Mouse (Mus musculus) R1 (cell line): ENCODE measurements at regions not wholly inside any gene's neighbourhood (a gene's known extent, or its start where the extent isn't known, plus 50 kb on each side); places are given as distances from the start of the nearest gene placed in this dataset.
A peak's percentile ranks its signal among the peaks of the same experiment; 100 is the strongest.

Experiments
- DNase-seq: peaks from one replicate; pipeline ENCODE4 v3.0.0-alpha.2; 2018; ENCODE audit warnings: low read depth, low spot score

DNA sequence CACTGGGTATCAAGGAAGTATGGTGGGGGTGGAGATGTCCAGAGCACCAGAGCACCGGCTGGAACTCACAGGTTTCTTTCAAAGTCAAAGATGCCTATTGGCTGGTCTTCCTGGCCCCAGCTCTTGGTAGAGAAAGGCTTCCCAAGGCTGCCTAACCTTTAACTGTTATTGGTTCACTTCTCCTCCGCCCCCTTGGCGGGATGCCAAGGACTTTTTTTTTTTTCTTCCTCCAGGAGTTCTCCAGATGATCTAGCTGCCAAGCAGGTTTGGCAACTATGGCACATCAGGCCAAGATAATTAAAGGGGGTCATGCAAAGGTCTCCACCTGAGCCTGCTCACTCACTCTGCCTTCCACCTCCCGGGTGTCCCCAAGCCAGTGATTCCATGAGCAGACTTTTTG lies 67.5 kb downstream of the Sc5d start:
- DNase-seq, result peak; percentile 95

DNA sequence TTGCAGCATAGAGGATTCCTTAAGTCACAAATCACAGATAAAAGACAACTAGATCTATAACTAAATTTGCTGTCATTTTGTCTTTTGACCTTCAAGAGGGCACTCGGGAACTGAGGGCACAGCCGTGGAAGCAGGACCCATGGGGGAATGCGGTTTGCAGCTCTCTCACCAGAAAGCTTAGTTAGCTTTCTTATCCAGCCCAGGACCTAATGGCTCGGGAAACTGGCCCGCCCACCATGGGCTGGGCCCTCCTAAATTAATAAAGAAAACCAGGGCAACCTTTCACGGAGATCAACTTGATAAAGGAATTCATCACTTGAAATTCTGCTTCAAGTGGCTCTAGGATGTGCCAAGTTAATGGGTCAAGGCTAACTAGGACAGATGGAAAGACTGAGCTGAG lies 67.9 kb downstream of the Sc5d start:
- DNase-seq, result no peak

DNA sequence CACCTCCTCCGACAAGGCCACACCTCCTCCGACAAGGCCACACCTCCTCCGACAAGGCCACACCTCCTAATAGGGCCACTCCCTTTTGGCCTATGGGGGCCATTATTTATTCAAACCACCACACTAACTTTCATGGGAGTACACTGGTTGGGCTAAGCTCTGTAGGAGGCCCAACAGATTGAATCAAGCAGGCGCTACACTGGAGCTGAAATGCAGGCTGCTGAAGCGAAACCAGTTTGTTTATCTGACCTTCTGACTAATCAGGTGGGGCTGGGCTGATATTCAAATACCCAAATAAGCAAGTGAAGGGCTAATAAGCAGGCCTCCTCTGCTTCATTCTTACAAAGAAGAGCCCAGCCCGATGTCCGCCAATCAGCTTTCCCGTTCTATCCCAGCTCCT lies 68.4 kb downstream of the Sc5d start:
- DNase-seq, result peak; percentile 78

DNA sequence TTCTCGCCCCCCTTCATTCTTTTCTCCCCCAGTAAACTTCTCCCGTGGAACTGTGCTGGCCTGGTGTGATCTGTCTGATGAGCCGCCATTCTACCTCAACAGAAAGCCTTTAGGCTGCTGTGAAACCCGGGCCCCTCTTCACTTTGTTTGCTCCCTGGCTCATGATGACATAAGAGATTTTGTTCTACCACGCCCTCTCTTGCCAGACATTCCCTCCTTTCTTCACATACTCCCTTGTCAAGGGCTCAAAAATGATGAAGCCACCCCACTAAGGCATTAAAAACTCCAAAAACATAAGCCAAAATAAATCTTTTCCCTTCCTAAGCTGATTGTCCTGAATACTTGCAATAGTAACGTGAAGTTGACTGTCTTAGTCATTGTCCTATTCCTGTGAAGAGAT lies 69.1 kb downstream of the Sc5d start:
- no peak for DNase-seq

DNA sequence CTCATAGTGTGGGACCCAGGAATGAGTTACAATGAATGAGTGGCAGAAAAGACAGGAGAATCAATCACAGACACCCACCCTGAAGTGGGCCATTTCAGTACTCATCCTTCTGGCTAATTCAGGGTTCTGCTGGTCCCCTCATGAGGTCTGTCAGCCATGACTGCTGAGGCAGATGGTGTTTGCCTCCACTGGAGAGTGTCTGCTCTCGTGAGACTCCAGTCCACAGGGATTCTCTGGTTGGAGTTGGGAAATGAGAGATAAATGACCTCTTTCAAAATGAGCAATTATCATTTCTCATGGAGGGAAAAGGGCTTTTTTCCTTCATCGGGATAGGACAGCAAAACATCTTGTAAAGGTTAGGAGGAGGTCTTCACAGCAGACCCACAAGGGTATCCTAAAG lies 69.9 kb downstream of the Sc5d start:
- no peak for DNase-seq

DNA sequence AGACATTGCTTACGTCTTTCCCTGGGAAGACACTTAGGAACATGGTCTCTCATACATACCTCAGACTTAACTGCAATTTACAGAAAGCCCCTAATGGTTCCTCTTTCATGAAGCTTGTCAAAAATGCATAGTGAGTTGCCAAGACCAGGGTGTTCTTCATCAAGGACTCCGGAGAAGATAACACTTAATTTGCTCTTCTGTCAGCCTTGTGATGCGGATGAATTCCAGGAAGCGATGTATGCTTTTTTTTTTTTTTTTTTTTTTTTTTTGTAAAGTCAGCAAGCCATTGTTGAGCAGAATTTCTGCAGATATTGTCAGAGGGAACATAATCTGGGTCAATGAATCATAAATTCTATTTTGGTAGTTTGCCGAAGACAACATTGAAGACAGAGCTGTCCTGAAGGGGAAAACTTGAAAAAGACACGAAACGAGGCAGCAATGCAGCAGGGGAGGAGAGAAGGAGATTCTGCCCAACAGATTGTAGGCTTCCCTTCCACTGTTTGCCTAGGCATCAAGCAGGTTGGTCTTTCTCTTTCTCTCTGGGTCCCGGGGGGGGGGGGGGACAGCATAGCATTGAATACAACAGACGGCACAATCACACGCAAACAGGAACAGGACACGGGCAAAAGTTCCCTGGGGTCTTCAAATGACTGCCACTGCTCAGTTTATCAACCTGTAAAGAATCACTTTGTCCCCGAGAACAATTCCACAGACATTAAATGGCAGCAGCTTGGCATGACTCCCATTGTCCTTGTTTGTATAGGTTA lies 69.1 kb upstream of the Sorl1 start:
- no peak for DNase-seq

DNA sequence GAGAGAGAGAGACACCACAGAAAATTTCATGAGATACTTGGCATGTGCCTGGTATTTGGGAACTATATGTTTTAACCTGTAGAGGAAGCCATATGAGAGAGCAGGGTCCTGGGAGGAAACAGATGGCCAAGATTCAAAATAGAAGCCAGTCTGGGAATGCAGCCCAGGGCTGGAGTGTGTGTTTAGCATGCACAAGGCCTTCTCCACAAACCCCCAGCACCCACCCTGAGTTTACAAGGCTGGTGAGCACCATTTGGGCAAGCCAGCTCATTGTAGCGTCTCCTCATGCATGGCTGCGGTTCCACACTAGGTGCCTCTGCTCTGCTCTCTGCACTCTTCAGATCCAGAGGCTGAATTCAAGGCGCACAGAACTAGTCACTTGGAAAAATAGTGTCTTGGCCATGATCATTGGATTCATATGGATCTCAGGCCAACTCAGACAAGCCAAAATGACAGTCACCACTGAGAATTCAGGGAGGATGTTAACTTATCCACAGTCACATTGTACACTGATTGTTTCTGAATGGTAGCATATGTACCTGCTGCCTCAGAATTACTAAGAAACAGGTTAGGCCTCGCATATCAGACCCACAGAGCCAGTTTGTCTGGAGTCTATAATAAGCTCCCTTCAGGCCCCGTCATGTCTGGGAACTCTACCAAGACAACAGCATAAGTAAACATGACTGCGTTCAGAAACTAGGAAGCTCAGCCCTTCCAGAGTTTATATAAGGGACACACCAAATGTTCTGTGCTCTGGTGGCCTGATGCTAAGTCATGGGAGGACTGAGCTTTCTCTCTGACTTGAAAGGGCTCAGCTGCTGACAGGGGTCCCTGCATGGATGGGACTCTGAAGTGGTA lies 63.5 kb upstream of the Sorl1 start:
- DNase-seq, result no peak

DNA sequence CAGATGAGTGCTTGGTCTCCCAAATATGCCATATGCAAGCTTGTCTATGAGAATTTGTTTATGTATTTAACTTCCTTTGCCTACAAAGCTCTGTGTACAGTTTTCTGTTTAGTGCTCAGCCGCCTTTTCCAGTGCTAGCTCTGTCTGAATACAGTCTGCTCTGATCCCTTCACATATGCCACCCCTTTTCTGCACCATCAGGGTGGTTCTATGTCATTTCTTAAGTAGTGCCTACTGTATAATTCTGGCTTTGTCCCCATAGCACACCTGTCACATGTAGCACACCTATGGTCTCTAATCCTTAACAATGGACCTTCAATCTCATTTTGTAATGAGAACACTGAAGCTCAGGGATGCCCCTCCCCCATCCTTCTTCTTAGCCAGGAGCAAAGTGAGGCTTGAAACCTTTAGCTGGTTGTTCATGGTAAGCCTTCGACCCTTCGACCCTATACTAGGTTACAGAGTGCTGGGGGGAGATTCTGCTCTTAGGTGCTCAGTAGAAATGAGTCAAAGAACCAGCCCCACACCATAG lies 60.1 kb upstream of the Sorl1 start:
- DNase-seq, result no peak

DNA sequence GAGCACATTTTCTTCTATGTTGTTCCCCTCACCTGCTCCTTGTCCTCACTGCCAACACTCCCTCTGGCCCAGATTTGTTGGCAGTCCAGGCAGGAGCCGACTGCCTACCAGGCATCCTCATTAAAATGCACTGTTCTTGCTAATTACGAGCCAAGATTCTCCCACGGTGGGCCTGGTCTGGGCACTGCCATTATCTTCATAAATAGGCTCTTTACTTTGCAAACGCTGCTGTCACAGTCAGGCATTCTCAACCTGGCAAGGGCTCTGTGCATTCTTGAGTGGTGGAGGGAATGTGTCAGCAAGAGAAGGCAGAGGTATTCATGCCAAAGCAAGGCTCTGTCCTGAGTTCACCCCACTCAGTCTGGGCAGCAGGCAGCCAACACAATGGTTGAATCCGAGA lies 59.4 kb upstream of the Sorl1 start:
- no peak for DNase-seq

DNA sequence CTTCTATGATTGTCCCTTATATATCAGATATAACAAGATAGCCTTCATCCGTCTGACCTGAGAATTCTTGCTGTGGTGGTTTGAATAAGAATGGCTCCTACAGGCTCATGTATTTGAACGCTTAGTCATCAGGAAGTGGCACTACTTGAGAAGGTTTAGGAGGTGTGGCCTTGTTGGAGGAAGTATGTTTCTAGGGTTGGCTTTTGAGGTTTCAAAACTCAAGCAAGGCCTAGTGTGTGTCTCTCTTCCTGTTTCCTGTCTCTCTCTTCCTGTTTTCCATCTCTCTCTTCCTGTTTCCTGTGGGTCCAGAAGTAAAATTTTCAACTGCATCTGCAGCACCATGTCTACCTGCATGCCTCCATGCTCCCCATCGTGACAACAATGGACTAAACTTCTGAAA lies 58.3 kb upstream of the Sorl1 start:
- no peak for DNase-seq

DNA sequence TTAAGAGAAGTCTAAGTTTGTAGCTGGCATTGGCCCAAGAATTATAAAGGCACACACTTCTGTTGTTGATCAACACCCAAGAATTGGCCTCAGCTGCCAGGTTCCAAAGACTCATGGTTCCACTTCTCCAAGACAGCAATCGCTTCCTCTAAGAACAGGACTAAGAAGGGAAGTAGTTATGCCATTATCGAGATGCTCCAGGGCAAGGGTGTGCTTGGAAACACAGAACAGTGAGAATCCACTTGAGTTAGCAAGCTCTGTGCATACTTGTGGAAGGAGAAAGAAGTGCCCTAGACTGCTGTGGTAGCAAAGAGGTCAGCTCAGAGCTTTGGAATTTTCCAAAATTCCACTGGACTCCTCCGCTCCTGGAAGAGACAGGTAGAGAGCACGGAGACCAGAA lies 56.1 kb upstream of the Sorl1 start:
- DNase-seq, result no peak

DNA sequence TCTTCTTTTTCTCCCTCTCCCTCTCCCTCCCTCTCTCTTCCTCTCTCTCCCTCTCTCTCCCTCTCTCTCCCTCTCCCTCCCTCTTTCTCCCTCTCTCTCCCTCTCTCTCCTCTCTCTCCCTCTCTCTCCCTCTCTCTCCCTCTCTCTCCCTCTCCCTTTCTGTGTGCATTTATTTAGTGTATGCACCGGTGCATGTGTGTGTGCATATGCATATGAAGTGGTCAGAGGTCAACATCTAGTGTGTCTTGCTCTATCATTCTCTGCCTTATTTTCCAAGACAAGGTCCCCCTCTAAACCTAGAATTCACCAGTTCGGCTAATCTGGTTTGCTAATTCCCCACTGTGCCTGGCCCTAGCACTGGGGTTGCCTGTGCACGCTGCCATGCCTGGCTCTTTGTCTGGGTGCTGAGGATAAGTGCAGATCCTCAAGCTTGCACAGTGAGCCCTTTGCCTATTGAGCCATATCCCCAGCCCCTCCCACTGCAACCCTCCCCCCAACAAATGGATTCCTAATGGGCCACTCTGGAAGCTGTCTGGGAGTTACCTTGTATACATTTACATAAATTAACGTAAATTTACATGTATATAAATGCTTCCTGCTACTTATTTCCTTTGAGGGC lies 54.8 kb upstream of the Sorl1 start:
- peak; percentile 92 for DNase-seq

DNA sequence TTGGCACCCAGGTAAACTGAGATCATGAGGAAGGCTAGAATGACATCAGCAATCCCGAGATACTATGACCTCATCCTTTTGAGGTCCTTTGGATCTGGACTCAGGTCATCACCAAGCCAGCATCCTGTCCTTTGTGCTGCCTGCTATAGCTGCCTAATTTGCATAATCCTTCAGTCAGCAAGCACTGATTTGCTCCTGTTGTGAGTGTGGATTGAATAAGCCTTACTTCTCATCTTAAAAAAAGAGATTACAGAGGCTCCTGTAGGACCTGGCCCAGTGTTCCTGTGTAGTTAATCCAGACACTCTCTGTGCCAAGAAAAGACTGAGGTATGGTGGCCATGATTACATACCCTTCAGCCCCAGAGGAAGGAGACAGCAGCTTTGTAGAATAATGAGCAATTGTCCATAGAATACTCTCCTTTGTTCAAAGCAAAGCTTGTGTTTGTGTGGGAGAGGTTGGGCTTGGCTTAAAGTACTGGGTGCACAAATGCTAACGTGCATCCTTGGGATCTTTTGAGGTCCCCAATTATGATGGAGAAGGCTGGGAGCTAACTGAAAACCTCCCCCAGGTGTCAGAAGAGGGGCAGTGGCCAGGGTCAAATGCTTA lies 50.4 kb upstream of the Sorl1 start:
- DNase-seq, result peak; percentile 55
